Mouse (Mus musculus) G1E (cell line): ENCODE data around the gene P3h4. TPM values are rescaled to one million over a fixed set of nuclear protein-coding genes. Genes with fewer than 3 reads are reported as not detected.

ENCODE experiments used
- ATAC-seq: 2 replicates; pipeline ENCODE4 v1.8.0; 2016; ENCODE audit warnings: mild to moderate bottlenecking; ENCODE audit not compliant: insufficient number of reproducible peaks, poor library complexity, low FRiP score, severe bottlenecking; ENCODE audit errors: extremely low read depth
- DNase-seq: peaks from one replicate; pipeline ENCODE4 v3.0.0; 2012; ENCODE audit warnings: low spot score
- H3K27me3 ChIP-seq: 2 replicates; pipeline ENCODE4 v1.6.1; 2012; ENCODE audit warnings: mild to moderate bottlenecking, low read length, inconsistent platforms; ENCODE audit not compliant: insufficient read depth
- H3K36me3 ChIP-seq: replicated peaks from 2 replicates; pipeline ENCODE3; 2012; ENCODE audit warnings: mild to moderate bottlenecking, inconsistent platforms
- H3K4me1 ChIP-seq: 2 replicates; pipeline ENCODE4 v1.6.1; 2012; ENCODE audit warnings: low read depth, low read length, inconsistent platforms, mixed read lengths; ENCODE audit not compliant: insufficient read depth
- H3K4me3 ChIP-seq: 2 replicates; pipeline ENCODE4 v1.5.1; 2012; ENCODE audit warnings: low read depth, mild to moderate bottlenecking, inconsistent platforms, low read length, moderate library complexity, mixed read lengths
- H3K9me3 ChIP-seq: replicated peaks from 2 replicates; pipeline ENCODE4 v1.6.1; 2012; ENCODE audit warnings: inconsistent platforms
- CTCF ChIP-seq: IDR thresholded peaks from 2 replicates; pipeline ENCODE4 v1.5.1; 2012; ENCODE audit warnings: low read depth, low read length, inconsistent platforms, mixed read lengths
- GATA1 ChIP-seq: IDR thresholded peaks from 2 replicates; pipeline ENCODE4 v1.6.1; 2012; ENCODE audit warnings: borderline replicate concordance, low read length, inconsistent platforms, mixed read lengths
- GATA2 ChIP-seq: IDR thresholded peaks from 2 replicates; pipeline ENCODE4 v1.6.1; 2012; ENCODE audit warnings: low read depth, low read length, inconsistent platforms, borderline replicate concordance
- POLR2AphosphoS5 ChIP-seq: IDR thresholded peaks from 2 replicates; pipeline ENCODE4 v1.6.1; 2012; ENCODE audit warnings: low read depth, low read length, inconsistent platforms; ENCODE audit not compliant: insufficient replicate concordance
- TAL1 ChIP-seq: conservative IDR thresholded peaks from 2 replicates; pipeline ENCODE4 v1.6.1; 2012; ENCODE audit warnings: low read depth, low read length, inconsistent platforms, mixed read lengths
- polyA plus RNA-seq: library from polyadenylated mRNA; stranded (reverse); fragments of >175 nt; gene quantifications from 2 replicates; pipeline ENCODE4 v1.2.3, GENCODE M21; 2012
- total RNA-seq, 2 experiments: library from RNA; stranded (forward) in 1 of 2; stranded (reverse) in 1 of 2; fragments of 200-1000 nt in 1 of 2; fragments of >200 nt in 1 of 2; fragmentation: Nextera tagmentation in 1 of 2; gene quantifications; 2 replicates each; pipeline ENCODE4 v1.2.3; 2014 to 2017

P3h4 gene
- total and polyA plus RNA-seq, 3 experiments: not detected

GRCm38 (mm10) chr11:100382682-100383081 is 32.0 kb downstream of the P3h4 start:
- no peaks in the 10 kb centered on the region for H3K36me3 ChIP-seq
- no peaks in the 10 kb centered on the region for H3K4me1 ChIP-seq
- TF ChIP-seq TAL1: no peak
- TF ChIP-seq POLR2AphosphoS5: no peak
- no peak overlapping the region; the same call in 1 of the 2 replicates for H3K4me3 ChIP-seq
- DNase-seq (no peak), ATAC-seq (no peak)
- peaks cover 54% of the 10 kb centered on the region for H3K27me3 ChIP-seq
- H3K9me3 ChIP-seq: no peaks in the 10 kb centered on the region

GRCm38 (mm10) chr11:100379311-100379710 is 35.3 kb downstream of the P3h4 start:
- Histone ChIP-seq H3K27me3 (peaks cover 42% of the 10 kb centered on the region), H3K36me3 (no peaks in the 10 kb centered on the region), H3K9me3 (no peaks in the 10 kb centered on the region), H3K4me1 (no peaks in the 10 kb centered on the region), H3K4me3 (no peak overlapping the region)
- TF ChIP-seq TAL1: no peak
- no peak for TF ChIP-seq CTCF
- no peak for TF ChIP-seq GATA2
- TF ChIP-seq POLR2AphosphoS5: no peak
- no peak for TF ChIP-seq GATA1
- no peak for ATAC-seq
- DNase-seq: no peak

- peaks cover 45% of the 10 kb centered on the region for H3K27me3 ChIP-seq
- no peaks in the 10 kb centered on the region for H3K9me3 ChIP-seq
- no peaks in the 10 kb centered on the region for H3K4me1 ChIP-seq
- H3K36me3 ChIP-seq: no peaks in the 10 kb centered on the region
- TF ChIP-seq GATA1: no peak
- no peak for TF ChIP-seq CTCF
- no peak for TF ChIP-seq POLR2AphosphoS5
- no peak for TF ChIP-seq GATA2
- no peak for TF ChIP-seq TAL1
- no peak for DNase-seq
- ATAC-seq: no peak
- H3K4me3 ChIP-seq: no peak overlapping the region
Observed at GRCm38 (mm10) chr11:100378446-100378845, 36.2 kb downstream of the P3h4 start.

GRCm38 (mm10) chr11:100377989-100378388 is 36.6 kb downstream of the P3h4 start:
- ATAC-seq: no peak
- Histone ChIP-seq H3K27me3 (peaks cover 41% of the 10 kb centered on the region), H3K4me3 (no peak overlapping the region), H3K36me3 (no peaks in the 10 kb centered on the region), H3K9me3 (no peaks in the 10 kb centered on the region), H3K4me1 (no peaks in the 10 kb centered on the region)
- no peak for TF ChIP-seq GATA2
- no peak for TF ChIP-seq TAL1
- no peak for TF ChIP-seq POLR2AphosphoS5
- no peak for TF ChIP-seq GATA1
- TF ChIP-seq CTCF: no peak
- DNase-seq: no peak

- H3K27me3 ChIP-seq: peaks cover 41% of the 10 kb centered on the region
- no peaks in the 10 kb centered on the region for H3K4me1 ChIP-seq
- no peak overlapping the region for H3K4me3 ChIP-seq
- ATAC-seq (no peak), DNase-seq (no peak)
- H3K36me3 ChIP-seq: no peaks in the 10 kb centered on the region
- H3K9me3 ChIP-seq: no peaks in the 10 kb centered on the region
- no peak for TF ChIP-seq POLR2AphosphoS5
Observed at GRCm38 (mm10) chr11:100376746-100377389, 37.8 kb downstream of the P3h4 start.

- no peak overlapping the region for H3K4me3 ChIP-seq
- no peak for DNase-seq
- no peaks in the 10 kb centered on the region for H3K9me3 ChIP-seq
- H3K27me3 ChIP-seq: peaks cover 39% of the 10 kb centered on the region
- H3K36me3 ChIP-seq: no peaks in the 10 kb centered on the region
- TF ChIP-seq POLR2AphosphoS5: no peak
- no peak for TF ChIP-seq GATA2
- no peak for TF ChIP-seq CTCF
- no peak for TF ChIP-seq TAL1
- TF ChIP-seq GATA1: no peak
- H3K4me1 ChIP-seq: no peaks in the 10 kb centered on the region
- no peak for ATAC-seq
Observed at GRCm38 (mm10) chr11:100376005-100376404, 38.6 kb downstream of the P3h4 start.
